Mouse (Mus musculus) layer of hippocampus, adult 18-20 months (tissue): ENCODE data around the gene Cryba4. TPM values are rescaled to one million over a fixed set of nuclear protein-coding genes. Genes with fewer than 3 reads are reported as not detected.

Experiments
- DNase-seq, 2 experiments: peaks; one replicate each; pipeline ENCODE4 v3.0.0; 2022; ENCODE audit warnings: low spot score in 2 of 2
- total RNA-seq, 2 experiments: library from RNA; stranded (reverse); gene quantifications; 2 replicates each; pipeline ENCODE4 v1.2.3; 2021

Gene Cryba4
- total RNA-seq, 2 experiments from 2014 or later = 1.0 TPM; not detected in 1

DNA sequence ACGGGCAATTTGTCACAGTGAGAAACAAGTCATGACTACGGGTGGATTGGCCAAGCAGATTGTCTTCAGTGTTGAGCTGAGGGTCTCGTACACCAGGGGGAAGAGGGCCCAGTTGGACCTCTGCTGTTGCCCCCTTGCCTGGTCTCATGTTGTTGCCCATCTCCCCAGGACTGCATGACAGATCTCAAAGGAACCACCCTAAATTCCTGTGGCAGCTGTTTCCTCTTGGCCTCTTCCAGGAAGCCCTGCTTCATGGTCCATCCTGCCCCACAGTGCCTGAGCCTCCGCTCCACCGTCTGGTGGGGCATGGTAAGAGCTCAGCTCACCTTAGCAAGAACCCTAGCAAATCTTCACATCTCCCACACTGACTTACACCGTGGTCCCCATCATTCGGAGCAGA is 40.4 kb downstream of the Cryba4 start:
- DNase-seq = no peak

DNA sequence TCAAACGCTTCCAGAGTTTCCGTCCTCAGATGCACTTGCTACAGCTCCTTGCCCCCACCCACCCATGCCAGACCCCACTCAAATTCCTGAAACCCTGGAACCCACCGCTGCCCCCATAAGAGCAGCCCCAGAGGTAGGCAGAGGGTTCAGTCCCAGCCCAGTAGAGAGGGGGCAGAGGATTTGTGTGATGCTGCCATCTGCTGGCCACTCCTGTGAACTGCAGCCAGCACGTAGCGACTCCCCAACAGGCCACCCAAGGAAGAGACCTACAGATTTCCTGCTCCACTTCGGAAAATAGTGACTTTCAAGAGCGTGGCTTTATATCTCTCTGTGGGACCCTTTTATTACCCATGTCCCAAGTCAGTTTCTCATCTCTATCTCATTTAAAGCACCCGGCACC is 42.2 kb downstream of the Cryba4 start:
- DNase-seq = peak in 1 of 2 experiments; percentile 73

DNA sequence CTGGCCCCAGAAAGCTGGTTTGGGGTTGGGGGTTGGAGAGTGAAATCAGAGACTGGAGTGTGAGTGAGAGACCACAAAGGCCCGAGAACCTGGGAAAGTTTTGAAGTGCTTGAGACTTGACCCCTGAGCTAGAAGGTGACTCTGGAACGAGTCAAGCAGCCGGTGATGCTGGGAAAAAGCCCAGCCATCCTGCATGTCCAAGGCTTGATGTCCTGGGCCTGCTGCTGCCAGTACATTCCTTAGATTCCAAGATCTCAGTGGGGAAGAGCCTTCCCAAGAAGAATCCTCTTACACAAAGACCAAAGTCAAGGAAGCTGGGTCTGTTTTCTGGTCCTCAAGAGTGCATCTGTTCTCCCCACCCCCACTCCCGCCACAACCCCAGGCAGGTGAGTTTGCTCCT is 44.0 kb downstream of the Cryba4 start:
- DNase-seq = no peak

DNA sequence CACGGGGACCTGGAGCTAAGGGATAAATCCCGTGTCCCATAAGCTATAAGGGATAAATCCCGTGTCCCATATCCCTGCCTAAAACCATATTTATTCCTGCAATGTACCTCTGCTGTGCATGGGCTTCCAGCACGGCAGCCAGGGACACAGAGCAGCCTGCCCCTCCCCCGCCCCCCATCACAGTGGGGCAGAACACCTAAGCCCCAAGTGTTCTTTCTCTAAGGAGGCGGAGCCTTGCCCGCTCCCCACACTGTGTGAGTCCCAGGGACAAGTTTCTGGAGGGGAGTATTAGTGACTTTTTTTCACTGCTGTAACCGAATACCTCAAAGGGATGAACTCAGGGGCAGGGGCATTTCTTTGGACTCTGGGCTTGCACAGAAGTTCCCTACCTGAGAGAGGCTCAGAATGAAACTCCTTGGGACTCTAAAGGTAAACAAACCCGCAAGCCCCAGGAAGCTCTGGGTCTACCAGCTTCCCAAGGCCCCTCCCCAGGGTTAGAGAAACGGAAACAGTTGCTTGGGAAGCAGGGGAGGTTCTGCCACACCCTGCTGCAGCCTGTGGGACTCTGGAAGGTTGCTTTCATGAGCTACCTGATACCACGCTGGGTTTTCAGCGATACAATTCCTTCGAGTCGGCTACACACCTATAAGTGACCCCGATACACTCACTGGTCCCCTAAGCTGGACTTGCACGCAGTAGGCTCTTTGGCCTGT is 45.6 kb downstream of the Cryba4 start:
- no peak for DNase-seq

DNA sequence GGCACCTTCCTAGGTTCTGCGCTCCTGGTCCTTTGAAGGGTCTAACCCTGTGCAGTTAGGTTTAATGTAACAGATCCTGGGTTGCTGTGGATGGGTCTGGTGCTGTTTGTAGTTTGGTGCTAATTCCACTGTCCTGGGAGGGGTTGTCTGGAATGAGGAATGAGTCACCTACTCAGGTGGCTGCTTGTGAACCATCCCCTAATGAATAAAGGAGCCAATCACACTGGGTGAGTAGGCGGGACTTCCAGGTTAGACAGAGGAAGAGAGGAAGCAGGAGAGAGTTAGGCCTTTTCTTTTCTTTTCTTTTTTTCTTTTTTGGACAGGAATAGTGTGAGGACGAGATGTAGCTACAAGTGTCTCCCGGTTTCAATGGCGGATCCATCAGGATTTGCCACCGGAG is 52.7 kb downstream of the Cryba4 start:
- DNase-seq = no peak

Other genes starting within 250 kb of the Cryba4 start
- 1 to 10 TPM; 8.5 to 9.2 TPM for gene Crybb1, start 3.3 kb upstream of the Cryba4 start, total RNA-seq
- 10 to 100 TPM; 37.0 to 40.5 TPM for gene Tpst2, start 24.2 kb upstream of the Cryba4 start, total RNA-seq
- 10 to 100 TPM; 38.8 to 42.0 TPM for gene Tfip11, start 73.8 kb upstream of the Cryba4 start, total RNA-seq
- 10 to 100 TPM; 19.0 to 22.6 TPM for gene Srrd, start 90.5 kb upstream of the Cryba4 start, total RNA-seq
- gene Hps4, start 90.6 kb upstream of the Cryba4 start, total RNA-seq = 10 to 100 TPM; 29.4 to 30.7 TPM
- gene Gm6583, start 103.5 kb upstream of the Cryba4 start, total RNA-seq = not detected
- 100 to 1,000 TPM; 212 to 229 TPM for gene Asphd2, start 142.3 kb upstream of the Cryba4 start, total RNA-seq
- not detected for gene Gm6588, start 196.9 kb upstream of the Cryba4 start, total RNA-seq